Mouse (Mus musculus) olfactory bulb, adult 2 months (tissue): Measurements from ENCODE around the gene Nudt19.

Experiments
- CTCF ChIP-seq: fragments of 200-500 bp; IDR thresholded peaks from 2 replicates; pipeline ENCODE4 v1.5.1; 2012; ENCODE audit warnings: low read depth, mild to moderate bottlenecking, low read length, moderate library complexity; ENCODE audit not compliant: insufficient read depth
- POLR2A ChIP-seq: fragments of 200-500 bp; IDR thresholded peaks from 2 replicates; pipeline ENCODE4 v1.6.1; 2012; ENCODE audit warnings: mild to moderate bottlenecking, low read depth, low read length, moderate library complexity; ENCODE audit not compliant: insufficient read depth

DNA sequence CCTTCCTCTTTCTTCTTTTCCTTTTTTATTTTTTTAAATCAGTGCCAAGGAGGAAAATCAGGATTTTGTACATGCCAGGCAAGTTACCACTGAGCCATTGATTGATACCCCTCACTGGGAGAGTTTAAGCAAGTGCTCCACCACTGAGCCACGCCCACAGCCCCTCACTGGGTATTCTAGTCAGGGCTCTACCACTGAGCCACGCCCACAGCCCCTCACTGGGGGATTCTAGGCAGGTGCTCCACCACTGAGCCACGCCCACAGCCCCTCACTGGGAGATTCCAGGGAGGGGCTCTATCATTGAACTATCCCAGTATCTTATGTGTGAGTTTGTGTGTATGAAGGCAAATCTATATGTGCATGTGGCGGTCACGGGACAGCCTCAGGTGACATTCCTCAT is 38.2 kb upstream of the Nudt19 start:
- TF ChIP-seq CTCF (no peak), POLR2A (no peak)
